Mouse (Mus musculus) left cerebral cortex, postnatal 14 days (tissue): ENCODE data around the gene Togaram2. TPM values are rescaled to one million over a fixed set of nuclear protein-coding genes. Genes with fewer than 3 reads are reported as not detected.
A peak's percentile ranks its signal among the peaks of the same experiment; 100 is the strongest.
"Not testable (repeated sequence)": the region's sequence is repeated elsewhere in the genome, so short reads cannot be mapped to it uniquely, and the experiment has no call there.

ENCODE experiments used
- DNase-seq, 2 experiments: peaks; one replicate each; pipeline ENCODE4 v3.0.0; 2021 to 2022; ENCODE audit warnings: low spot score in 2 of 2, mixed read lengths in 1 of 2
- intact Hi-C: fragments of 180-260 bp; cut with DNase I; formaldehyde crosslinking; loops from one replicate; pipeline ENCODE4 v1.15.1; 2025
- total RNA-seq, 2 experiments: library from RNA; stranded (reverse); gene quantifications; 2 replicates each; pipeline ENCODE4 v1.2.3; 2021

Togaram2 gene
- total RNA-seq, 2 experiments from 2014 or later: 2.4 to 2.9 TPM

DNA sequence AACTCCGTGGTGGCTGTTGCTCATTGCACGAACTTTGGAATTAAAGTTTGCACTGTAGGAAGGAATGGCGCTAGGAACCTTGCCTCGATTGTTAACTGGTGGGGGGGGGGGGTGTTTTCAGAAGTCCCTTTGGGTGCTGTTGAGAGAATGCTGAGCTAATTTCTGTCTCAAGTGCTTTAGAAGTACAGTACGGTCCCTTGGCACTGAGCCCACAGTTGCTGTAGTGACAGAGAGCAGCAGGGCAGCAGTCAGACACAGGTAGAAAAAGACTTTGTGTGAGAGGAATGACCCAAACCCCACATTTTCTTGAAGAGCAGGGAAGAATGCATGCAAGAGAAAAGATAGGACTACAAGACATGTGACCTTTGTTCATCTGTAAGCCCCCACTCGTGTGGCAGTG is 39.2 kb downstream of the Togaram2 start:
- intact Hi-C loops: no loop called here
- DNase-seq: no peak

DNA sequence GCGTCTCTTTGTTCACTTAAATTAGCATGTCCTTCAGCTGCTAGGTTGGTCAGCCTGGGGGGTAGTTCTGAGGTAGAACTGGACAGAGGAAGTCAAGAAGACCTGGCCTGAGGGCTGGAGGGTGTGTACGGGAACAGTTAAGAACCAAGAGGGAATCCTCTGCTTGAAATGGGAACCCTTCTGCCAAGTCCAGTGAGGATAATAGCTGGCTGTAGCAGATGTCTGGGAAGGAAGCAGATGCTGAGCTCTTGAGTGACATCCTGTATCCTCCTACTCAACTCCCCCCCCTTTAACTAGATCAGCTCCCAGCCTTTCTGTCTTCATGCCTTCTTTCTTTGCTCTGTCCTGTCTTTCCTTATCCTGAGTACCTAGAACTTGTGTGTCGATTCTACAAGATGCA is 42.0 kb downstream of the Togaram2 start:
- intact Hi-C loops: no loop called here
- peak; percentile 52 to 55 for DNase-seq

GRCm38 (mm10) chr17:71717881-71718625 is 45.0 kb downstream of the Togaram2 start:
- no peak for DNase-seq
- intact Hi-C loops: no loop called here

GRCm38 (mm10) chr17:71720434-71720833 is 47.4 kb downstream of the Togaram2 start:
- intact Hi-C loops: no loop called here
- no peak for DNase-seq

DNA sequence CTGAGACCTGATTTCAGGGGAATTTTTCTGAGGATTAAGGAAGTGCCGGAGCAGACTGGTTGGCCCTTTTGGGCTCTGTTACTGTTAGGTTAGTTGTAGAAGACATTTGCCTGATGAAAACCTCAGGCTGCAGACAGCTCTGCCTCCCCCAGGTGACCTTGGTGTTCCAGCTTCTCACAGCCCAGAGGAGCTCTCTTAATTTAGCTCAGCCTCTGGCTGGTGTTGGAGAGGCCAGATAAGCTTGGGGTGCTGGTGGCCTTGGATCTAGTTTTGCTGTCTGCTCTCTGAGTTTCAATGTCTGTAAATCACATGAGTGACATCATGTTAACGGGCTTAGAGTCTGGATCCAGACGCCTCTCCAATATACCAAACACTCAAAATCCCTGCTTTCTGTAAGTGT is 48.0 kb downstream of the Togaram2 start:
- intact Hi-C loops: no loop called here
- DNase-seq: no peak

DNA sequence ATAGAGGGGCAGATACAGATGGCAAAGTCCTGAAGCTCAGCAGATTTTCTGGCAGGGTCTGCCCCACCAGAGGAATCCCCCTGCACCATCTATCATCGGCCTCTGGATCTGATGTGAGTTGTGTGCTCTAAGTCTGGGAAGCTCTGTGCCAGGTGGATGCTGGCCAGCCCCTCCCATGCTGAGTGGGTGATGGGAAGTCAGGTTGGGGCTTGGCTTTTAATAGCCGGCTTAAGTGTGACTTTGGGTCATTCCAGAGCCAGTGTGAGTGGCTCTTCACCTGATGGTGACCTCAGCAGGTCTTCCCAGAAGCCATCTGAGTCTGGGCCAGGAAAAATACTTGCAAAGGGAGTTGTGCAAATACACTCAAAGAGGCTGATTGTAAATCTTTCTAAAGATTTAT is 57.6 kb downstream of the Togaram2 start:
- intact Hi-C loops: no loop called here
- DNase-seq: no peak

GRCm38 (mm10) chr17:71736442-71736841 is 63.4 kb downstream of the Togaram2 start:
- intact Hi-C loops: no loop called here
- no peak for DNase-seq

GRCm38 (mm10) chr17:71742156-71742555 is 69.1 kb downstream of the Togaram2 start:
- intact Hi-C loops: no loop called here
- DNase-seq: no peak

DNA sequence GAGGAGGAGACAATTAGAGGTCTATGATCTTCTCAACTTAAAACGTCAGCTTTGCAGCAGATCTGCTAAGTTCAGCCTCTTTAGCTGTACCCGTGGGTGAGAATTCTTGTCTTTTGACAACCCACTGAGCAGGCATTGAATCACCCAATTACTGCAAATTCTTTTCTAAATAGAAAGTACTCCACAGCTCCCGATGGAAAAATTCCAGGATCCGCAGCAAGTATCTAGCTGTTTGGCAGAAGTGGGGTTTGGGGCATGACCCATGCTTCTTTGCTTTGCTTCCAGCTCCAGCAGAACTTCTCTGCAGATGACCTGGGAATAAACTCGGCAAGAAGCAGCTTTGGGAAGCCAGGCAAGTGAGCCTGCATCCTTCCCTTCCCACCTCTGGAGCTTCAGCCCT is 69.9 kb downstream of the Togaram2 start:
- intact Hi-C loops: no loop called here
- DNase-seq: peak; percentile 58 to 63

DNA sequence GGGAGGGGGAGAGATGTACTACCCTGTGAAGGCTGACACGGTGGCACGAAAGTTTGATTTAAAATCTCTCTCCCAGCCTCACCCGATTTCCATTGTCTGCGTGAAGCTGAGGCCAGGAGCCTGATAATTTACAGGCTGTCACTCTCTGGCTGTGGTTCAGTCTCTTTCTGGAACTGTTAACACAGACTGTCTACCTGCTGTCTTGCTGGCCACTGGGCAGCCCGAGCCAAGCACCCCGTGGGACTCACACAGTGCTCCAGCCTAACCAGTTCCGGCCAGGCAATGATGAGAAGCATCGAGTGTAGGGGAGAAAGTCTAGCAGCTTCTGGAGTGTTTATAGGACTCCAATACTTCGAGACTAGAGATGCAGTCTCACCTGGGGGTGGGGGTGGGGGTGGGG is 73.1 kb downstream of the Togaram2 start:
- intact Hi-C loops: loop anchor here (5.0 kb wide), 1 partner anchor 36 kb away; no protein-coding TSS in a partner anchor
- no peak for DNase-seq

DNA sequence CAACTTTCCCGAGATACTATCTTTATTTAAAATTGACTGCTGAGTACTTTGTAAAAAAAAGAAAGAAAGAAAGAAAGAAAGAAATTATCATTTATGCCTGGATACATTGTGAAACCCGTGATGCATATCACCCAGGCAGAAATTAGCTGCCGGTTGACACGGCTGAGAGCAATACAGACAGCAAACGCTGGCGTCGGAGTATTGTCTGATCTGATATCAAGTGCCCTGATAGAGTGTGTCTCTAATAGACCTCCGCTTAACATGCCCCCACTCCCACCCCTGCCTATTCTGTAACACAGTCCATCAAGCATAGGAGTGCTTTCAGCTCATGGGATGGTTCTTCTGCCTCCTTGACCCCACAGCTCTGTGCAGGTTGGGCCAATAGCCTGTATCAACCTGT is 74.5 kb downstream of the Togaram2 start:
- DNase-seq: no peak
- intact Hi-C loops: loop anchor here (5.0 kb wide), 1 partner anchor 35 kb away; no protein-coding TSS in a partner anchor

GRCm38 (mm10) chr17:71749616-71750168 is 76.6 kb downstream of the Togaram2 start:
- intact Hi-C loops: loop anchor here (5.0 kb wide), 1 partner anchor 33 kb away; no protein-coding TSS in a partner anchor
- DNase-seq: no peak

- peak; percentile 29 to 39 for DNase-seq
These were observed 79.8 kb downstream of the Togaram2 start, which contains the start of gene Pcare for GRCm38 (mm10) chr17:71752831-71753230. Gene Pcare (minus strand): TSS chr17:71752894.

DNA sequence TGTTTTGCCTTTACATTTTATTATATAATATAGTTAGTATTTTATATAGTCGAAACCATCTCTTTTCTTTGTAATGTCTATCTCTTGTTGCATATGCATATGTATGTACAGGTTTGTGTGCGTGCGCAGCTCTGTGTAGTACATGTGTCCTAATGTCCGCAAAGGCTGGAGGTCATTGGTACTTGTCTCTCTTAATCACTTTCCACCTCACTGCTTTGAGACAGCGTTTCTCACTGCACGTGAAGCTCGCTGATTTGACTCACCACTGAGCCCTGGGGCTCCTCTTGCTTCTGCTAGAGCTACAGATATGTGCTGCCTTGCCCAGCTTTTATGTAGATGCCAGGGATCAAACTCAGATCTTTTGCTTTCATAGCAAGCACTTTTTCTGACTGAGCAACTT is 87.5 kb downstream of the Togaram2 start:
- no peak for DNase-seq
- intact Hi-C loops: no loop called here

More at GRCm38 (mm10) chr17:71752831-71753230, 79.8 kb downstream of the Togaram2 start, which contains the start of gene Pcare:
- intact Hi-C loops: no loop called here

GRCm38 (mm10) chr17:71768173-71768572 is 95.1 kb downstream of the Togaram2 start, which contains the start of gene Clip4:
Gene Clip4 (plus strand): TSS chr17:71768473.
- DNase-seq, intact Hi-C loops: not testable (repeated sequence)

DNA sequence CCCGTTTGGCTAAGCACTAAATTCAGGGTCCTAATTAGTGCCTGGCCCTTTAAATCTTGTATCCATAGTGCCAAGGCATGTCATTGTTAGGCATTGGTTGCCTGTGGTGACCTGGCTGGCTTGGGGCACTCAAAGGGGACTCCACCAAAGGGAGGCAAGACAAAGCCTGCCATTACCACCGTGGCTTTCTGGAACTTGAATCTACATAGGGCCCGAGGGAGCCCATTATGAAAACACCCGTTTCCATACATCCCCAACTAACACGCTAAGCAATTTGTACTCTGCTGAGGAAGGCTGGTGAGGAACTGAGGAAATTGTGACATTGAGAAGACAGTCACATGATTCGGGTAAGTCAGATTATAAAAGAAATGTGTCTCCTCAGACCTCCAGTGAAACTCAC is 96.5 kb downstream of the Togaram2 start:
- DNase-seq: no peak
- intact Hi-C loops: no loop called here

- intact Hi-C loops: no loop called here
- DNase-seq: no peak
These were observed 97.6 kb downstream of the Togaram2 start for GRCm38 (mm10) chr17:71770696-71771095.

DNA sequence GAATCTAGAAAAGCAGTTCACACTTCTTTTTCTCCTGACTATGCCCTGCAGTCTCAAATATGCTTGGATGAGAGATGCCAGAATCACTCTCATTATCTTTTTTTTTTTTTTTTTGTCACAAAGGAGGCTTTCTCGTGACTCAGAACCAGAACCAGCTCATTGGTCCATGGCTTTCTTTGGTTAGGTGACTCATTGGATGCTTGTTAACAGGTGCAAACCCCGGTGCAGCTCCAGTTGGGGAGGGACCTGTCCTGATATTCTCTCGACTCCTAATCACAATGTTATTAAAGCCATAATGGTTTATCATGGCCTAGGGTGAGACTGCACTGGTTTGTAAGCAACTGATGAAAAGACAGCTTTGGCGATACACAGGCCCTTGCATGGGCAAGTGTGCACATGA is 101.1 kb downstream of the Togaram2 start:
- intact Hi-C loops: no loop called here
- no peak for DNase-seq

DNA sequence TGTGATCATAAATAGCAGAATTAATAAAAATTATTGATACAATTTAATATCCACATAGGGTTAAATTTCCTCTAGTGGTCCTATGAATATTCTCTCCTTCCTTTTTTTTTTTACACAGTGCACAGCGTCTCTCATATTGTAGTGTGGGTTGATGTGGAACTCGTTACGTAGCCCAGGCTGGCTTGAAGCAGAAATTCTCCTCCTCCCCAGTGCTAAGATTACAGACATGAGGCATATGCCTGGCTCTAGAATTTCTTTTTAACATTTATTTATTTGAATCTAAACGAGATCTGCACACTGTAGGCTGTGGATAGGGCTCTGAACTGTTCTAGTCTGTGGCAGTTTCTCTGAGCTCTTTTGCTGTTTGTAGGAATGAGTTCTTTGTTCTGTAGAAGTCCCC is 102.2 kb downstream of the Togaram2 start:
- no peak for DNase-seq
- intact Hi-C loops: no loop called here

- DNase-seq: no peak
- intact Hi-C loops: no loop called here
These were observed 105.6 kb downstream of the Togaram2 start for GRCm38 (mm10) chr17:71778696-71779095.
